Mouse (Mus musculus) kidney, adult 2 months (tissue): ENCODE data around the gene Lhfp.

Experiments used
- CTCF ChIP-seq: fragments of 200-500 bp; conservative IDR thresholded peaks from 2 replicates; pipeline ENCODE4 v1.5.1; 2011; ENCODE audit warnings: low read depth, mild to moderate bottlenecking, control low read depth, low read length, moderate library complexity, mixed read lengths; ENCODE audit not compliant: insufficient read depth, insufficient read length
- POLR2A ChIP-seq: fragments of 200-500 bp; IDR thresholded peaks from one replicate; pipeline ENCODE4 v1.6.1; 2011; ENCODE audit warnings: low read depth, low read length, control low read depth

DNA sequence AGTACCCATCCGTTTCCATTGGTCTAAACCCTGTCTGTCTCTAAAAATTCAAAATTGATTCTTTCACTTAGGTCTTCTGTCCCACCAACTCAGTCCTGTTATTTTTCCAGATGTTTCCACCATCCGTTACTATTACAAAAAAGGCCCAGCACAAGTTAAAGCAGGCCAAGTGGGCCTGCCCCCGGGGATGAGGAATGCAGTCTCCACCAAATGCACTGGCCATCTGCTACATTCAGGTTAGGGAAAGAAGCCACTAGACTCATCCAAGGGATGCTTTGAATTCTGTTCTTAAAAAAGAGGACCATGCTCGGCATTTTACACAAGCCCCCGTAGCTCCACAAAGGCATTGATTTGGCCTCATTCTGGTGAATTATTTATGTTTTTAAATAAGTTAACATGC is 162.3 kb downstream of the Lhfp start:
- no peak for TF ChIP-seq CTCF
- no peak for TF ChIP-seq POLR2A
